Mouse (Mus musculus) cerebellum, postnatal 14 days (tissue): ENCODE results near the gene Apobec3.

Experiments
- DNase-seq, 2 experiments: peaks; one replicate each; pipeline ENCODE4 v3.0.0; 2021; ENCODE audit warnings: mixed read lengths in 2 of 2

Apobec3 gene

DNA sequence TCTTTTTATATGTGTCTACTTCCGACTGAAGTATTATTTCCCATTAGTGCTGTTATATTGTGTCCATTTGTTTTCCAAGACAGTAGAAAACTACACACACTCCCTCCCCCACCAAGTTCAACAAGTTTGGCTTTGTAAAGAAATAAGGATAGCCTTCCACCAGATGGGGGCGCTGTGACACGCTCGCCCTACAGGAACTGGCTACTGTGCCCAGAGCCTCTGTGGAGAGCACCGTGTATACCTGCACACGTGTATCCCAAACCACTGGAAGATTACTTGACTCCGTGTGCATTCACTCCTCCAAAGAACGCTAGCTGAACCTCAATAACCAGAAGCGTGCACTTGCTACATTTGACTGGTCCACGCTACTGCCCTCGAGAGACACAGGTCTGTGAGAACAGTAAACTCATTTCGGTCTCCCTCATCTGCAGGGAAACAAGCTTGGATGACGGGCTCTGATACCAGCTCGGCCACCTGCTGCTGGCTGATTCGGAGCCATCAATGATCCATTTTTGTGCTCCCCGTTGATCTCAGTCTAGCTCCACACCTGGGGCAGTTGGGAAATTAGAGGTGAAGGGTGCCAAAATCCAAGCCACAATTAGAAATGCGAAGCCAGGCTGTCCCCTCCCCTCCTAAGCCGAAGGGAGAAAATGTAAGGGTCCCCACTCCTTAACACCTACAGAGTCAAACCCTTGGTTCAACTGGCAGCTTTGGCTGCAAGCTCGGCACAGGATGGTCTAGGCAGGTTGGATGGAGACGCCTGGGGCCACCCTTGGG, at the start of gene Apobec3:
Gene Apobec3, plus strand, starts transcription at position 224 of the 777 bp plus-strand sequence.
- DNase-seq: peak; percentile 63 to 85

DNA sequence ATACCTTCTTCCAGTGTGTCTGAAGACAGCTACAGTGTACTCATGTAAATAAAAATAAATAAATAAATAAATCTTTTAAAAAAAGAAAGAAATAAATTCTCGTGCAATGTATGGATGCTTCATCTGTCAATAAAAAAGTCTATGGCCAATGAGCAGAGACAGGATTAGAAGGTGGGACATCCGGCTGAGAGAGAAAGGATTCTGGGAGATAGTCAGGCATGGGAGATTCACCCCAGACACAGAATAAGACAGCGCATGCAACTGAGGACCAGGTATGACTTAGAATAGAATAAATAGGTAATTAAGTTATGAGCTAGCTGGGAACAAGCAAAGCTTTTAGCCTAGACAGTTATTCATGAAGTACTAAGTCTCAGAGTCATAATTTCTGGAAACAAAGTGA, 48.5 kb upstream of the Apobec3 start:
- DNase-seq: no peak

DNA sequence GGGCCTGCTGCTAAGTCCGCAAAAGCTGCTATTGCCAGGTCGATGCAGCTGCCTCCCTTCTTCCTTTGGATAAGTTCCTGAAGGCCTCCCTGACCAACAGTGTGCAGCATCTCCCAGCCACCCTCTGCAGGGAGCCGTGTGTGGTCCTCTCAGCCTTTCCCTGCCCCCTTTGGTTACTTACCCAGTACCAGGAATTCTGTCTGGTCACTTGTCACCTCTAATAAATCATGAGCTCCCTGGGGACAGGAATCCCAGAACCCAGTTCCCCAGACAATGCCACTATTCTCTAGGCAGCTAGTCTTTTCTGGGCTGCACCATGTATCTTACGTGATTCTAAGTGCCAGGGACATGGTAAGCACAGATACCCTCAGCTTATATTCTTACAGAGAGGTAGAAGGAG, 45.5 kb upstream of the Apobec3 start:
- no peak for DNase-seq

DNA sequence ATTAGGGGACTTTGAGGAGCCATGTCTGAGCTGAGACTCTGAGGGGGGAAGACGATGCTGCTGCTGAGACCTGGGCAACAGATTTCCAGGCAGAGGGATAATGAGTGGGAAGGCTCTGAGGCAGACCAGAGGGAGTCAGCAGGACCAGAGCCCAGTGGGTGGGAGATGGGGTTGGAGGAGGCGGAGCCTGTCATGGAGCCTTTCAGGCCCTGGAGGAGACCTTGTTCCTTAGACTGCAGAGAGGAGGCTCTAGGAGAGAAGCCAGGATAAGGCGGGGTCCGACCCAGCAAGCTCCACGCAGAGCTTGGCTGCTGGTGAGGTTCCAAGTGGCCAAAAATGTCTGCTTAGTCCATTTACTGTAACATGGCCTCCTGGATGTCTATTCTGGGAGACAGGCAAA, 44.4 kb upstream of the Apobec3 start:
- peak; percentile 45 to 58 for DNase-seq

DNA sequence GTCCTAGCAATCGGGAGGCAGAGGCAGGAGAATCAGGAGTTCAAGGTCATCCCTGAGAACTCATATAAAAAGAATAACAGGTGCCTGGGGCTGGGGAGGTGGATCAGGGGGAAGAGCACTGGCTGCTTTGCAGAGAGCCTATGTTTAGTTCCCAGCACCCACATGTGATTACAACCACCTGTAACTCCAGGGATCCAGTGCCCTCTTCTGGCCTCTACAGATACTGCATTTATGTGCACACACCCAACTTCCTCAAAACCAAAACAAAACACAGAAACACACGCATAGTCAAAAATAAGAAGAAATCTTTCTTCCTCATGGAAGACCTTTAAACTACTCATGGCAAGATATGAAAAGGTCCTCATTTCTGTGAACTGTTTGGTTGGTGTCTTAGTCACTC, 41.3 kb upstream of the Apobec3 start:
- no peak for DNase-seq

DNA sequence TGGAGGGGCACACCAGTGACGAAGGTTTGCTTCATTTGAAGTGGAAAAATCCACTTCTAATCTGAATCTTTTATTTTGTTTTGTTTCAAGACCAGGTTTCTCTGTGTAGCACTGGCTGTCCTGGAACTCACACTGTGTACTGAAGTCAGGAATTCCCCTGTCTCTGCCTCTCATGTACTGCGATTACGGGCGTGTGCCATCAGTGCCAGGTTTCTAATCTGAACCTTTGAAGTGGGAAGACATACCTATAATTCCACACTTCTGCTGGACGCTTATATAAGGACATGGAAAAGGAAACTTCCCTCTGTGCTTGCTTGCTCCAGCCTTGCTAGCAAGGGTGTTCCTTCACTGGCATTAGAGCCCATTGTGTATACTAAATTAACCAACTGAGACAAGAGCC, 32.5 kb upstream of the Apobec3 start:
- DNase-seq: no peak

DNA sequence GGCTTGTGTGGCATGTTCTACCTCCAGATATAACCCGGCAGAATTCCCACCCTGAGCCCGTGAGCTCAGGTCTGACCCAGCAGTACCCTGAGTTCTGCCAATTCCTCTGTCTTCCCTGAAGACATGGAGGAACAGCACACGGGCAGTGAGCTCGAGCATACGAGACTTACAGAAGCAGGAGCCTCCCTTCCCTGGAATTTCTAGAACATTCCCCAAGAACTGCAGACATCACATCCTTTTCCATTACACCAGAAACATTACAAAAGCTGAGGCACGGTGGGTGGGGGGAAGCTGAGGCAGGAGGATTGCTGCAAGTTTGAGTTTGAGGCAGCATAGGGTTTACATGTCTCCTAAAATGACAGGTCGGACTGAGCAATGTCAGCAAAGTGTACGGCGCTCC, 31.6 kb upstream of the Apobec3 start:
- no peak for DNase-seq

DNA sequence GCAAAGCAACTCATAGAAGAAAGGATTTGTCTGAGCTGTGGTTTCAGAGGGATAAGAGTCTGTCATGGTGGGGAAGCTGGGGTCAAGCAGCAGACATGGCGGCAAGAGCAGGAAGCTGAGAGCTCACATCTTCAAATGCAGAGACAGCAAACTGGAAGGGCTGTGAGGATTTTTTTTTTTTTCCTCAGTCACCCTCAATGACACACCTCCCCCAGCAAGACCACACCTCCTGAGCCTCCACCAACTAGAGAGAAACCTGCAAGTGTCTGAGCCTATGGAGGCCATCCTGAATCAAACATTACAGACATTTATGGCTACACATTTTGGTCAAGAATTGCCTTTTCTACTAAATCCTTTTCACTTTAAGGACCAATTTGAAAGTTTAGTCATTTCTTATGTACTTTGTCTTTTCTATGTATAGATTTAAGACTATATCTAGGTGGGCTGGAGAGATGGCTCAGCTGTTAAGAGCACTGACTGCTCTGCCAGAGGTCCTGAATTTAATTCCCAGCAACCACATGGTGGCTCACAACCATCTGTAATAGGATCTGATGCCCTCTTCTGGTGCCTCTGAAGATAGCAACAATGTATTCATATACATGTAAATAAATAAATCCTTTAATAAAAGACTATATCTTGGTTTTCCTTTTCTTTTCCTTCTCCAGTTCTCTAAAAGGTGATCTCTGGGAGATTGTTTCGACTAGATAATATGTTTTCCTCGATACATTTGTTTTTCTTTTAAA, 24.0 kb upstream of the Apobec3 start:
- DNase-seq: no peak

DNA sequence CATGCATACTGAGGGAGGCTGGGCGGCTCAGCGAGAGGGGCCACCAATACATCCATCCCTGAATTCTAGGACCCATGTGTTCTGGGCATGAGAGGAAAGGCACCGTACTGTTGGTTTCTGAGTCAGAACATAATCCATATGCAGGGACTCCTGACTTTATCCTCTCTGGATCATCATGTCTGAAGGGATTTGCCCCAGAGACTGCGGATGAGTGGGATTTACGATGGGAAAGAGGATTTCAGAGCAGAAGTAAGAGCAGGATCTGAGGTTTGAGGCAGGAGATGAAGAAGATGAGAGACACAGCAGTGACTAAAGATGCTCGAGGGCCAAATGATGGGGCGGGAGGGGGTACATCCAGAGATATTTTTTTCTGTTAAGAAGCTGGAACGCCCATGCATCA, 17.9 kb upstream of the Apobec3 start:
- no peak for DNase-seq

DNA sequence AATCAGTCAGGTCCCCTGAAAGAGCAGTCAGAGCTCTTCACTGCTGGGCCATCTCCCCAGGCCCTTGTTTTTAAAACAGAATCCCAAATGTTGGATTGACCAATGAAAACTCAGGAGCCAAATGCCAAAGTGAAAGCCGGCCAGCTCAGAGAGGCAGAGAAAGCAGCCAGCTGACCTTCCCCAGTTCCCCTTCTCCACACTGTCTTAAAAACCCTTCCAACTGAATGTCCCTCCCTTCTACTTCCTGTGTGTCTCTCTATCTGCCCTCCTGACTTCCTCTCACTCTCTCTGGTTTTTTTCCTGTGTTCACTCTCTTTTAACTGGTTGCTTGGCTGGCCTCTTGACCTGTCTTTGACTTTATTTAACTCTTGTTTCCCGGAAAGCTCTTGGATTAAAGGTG, 17.5 kb upstream of the Apobec3 start:
- no peak for DNase-seq

DNA sequence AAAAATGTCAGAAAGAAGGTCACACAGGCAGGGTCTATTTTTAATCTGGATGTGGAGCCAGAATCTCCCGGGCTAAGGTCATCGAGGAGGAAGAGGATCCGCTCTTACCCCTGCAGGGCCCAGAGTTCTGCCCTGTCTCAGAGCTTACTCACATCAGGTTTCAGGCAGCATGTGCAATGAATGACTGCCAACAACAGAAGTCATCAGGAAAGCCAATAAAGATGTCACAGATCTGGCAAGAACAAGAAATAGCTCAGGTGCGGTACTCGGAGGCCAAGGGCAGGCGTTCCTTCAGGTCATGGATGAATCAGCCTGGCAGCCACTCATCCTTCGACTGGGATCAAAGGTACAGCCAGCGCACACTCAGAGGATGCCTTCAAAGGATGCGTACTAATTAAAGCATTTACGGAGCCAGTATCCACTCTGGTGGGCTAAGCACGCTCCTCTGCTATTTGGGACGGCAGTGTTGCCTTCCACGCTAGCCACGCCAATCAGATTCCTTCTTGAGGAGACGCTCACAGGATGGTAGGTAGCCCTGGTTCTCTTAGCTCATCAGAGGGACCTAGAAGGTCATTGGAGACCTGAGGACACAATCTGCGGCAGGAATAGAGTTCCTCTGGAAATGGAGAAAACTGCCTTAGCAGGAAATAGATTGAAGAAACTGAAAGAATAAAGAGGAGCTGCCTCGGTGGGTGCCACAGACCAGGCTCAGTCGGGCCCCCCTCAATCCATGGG, 16.0 kb upstream of the Apobec3 start:
- peak; percentile 43 to 45 for DNase-seq

DNA sequence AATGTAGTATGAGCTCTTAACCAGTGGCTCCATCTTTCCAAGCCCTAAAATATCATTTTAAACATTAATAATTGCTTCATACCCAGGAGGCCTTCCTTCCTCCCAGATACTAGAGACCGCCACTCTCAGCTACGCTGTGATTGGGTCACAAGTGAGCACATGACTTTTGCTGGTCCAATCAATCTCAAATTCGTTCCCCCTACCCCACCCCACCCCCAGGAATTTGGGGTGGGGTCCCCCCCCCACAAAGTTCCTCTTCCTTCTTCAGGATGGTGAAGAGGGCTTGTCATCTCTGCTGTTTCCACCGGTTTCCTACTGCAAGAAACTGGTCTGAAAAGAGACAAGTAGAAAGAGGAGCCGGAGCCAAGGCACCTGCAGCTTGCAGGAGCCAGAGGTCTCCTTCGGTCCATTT, 12.7 kb upstream of the Apobec3 start:
- no peak for DNase-seq

DNA sequence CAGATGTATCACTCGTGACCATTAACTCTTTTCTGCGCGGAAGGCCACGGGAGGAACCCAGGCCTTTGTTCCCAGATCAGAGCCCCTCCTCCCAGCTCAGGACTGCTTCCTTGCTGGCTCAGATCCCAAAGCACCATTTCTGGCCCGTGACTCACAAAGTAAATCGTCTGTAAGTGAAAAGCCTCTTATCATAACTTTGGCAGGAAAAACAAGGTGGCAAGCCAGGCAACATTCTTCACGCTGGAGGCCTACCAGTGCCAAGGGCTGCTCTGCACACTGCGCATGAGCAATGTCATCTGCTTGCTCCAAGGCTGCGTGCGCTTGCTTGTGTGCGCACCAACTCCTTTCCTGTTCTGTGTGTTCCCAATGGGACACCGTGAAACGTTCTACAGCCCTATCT, 12.1 kb upstream of the Apobec3 start:
- peak; percentile 84 to 89 for DNase-seq

DNA sequence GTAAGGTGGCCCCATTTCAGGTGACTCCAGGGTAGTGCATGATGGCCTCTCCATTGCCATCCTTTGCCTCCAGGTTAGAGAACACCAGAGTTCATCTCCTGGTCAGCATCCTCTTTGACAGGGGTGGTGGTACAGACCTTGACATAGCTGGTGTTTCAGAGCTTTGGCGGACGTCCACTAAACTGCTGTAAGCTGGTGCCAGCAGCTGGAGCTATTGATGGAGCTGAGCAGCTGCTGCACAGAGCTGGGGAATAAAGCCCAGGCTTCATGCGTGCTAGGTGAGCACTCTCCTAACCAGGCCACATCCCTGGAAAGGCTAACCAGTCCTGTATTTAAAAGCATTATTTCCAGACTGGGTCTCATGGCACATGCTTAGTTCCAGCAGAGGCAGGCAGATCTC, 11.0 kb upstream of the Apobec3 start:
- DNase-seq: no peak

DNA sequence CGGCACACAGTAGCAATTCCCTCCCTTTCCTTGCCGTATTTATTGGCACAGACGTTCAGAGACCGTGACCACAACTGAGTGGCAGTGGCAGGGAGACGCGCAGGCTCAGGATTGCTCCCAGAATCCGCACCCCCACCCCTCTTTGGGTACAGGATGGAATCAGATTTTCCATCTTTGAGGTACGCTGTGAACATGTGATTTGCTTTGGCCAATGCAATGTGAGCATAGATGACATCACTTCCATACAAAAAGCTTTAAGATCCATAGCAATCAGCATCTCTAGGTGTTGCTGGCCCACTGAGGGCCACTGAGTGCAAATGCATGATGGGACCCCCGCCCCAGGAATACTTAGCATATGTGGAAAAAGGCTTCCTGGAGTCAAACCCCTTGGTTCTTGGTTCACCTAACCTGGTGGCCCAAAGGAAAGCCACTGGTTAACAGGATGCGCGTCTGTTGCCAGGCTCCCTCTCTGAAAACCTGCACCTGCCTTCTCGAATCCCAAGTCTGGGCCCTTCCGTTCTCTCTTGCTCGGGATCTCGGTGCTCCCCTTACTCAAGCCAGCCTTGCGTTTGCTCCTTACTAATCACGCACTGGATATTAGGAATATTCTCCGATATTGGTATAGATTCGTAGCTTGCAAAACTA, 8.7 kb upstream of the Apobec3 start:
- DNase-seq: peak; percentile 68 to 71

DNA sequence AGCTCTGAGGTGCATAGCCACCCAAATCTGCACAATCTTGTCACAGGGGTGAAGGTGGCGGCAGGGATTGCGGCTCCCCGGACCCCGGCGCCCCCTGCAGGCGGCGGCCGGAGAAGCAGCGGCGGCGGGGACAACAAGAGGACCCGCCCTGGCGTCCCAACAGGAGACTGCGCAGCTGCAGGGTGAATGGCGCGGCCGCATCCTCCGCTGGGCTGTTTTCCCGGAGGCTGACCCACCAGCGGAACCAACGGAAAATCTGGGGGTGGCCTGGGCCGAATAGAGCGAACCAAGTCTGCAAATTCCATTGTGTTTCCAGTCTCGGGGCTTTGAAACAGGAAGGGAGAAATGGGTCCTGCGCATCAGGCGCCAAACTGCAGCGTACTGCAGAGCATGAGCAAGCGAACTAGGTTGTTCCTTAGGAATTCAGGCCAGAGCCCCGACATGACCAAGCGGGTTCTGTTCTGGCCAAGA, 8.1 kb upstream of the Apobec3 start:
- peak; percentile 97 for DNase-seq

DNA sequence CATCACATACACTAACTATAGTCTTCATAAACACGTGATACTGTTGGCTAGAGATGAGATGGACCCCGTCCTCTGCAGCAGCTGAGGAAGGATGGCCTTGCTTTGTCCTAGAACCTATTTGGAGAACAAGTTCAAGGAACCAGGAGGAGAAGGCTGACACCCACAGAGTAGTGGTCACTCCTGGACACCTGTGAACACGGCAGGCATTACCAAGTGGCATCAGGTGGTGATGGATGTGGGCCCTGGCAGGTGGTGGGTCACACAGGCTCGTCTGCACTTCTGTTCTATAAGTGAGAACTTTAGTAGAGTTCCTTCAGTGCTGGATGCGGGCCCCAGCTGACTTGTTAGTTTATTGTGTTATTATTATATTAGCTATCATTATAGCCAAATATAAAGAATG, 6.6 kb upstream of the Apobec3 start:
- DNase-seq: no peak

DNA sequence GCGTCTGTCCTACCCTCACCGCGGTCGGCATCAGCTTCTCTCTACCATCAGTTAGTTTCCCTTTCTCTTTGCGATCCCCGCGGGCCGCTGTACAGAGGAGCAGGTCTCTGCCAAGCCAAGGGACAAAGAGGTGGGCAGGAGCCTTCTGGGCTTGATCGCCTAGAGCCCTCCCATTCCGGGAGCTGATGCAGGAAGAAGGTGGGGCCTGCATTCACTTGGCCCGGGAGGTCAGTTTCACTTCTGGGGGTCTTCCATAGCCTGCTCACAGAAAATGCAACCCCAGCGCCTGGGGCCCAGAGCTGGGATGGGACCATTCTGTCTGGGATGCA, 718 bp downstream of the Apobec3 start:
- DNase-seq: peak; percentile 25 to 39

DNA sequence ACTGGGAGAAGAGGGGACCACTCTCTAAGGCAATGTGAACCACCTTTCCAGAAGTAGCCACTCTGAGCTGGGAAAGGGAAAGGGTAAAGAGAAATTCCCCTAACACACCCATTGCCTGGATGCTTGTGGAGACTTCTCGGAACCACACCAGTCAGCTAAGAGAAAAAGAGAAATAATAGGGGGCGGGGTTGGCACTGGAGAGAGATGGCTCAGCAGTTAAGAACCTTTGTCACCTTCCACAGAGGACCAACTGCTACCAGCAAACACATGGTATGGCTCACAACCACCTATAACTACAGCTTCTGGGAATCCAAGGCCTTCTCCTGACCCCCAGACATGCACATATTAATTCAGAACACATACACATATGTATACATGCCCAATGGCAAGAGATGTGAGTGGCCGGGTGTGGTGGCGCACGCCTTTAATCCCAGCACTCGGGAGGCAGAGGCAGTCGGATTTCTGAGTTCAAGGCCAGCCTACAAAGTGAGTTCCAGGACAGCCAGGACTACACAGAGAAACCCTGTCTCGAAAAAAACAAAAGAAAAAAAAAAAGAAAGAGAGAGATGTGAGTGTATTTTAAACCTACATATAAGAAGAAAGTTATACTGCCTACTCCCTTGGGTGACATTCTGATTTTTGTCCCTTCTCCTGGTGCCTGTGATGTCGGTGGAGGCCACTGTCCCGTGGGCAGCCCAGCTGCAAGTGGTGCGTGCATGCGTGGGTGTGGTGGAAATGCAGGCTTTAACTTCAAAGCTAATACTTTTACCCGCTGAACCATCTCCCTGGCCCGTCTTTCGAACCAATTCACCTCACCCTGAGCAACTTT, 1.8 kb downstream of the Apobec3 start:
- DNase-seq: no peak

DNA sequence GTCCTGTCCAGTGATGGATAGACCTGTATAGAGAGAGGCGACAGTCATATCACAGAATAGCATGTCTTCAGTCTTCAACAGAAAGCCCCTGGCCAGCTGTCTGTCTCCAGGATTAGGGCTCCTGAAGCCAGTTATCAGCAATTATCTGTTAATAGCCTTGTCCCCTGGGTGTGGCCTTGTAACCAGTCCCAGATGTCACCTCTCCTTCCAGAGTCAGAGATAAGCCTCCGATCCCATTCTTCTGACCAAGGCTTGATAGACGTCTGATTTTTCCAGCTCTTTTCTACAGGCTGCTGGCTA, 2.3 kb downstream of the Apobec3 start:
- DNase-seq: no peak

DNA sequence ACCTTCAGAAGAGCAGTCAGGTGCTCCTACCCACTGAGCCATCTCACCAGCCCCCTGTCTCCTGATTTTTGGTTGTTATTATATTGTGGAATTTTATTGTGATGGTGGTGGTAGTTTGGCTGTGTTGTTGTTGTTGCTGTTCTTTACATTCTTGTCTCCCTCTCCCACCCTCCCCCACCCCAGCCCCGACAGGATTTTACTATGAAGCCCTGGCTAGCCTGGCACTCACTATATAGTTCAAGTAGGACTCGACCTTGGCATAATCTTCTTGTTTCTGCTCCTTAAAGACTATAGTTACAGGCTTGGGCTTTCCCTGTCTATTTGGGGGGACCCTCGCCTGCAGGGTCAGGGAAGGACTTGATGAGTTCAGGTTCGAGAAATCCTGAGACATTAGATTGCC, 2.9 kb downstream of the Apobec3 start:
- no peak for DNase-seq
